Mouse (Mus musculus): ENCODE measurements at regions not wholly inside any gene's neighbourhood (a gene's known extent, or its start where the extent isn't known, plus 50 kb on each side); places are given as distances from the start of the nearest gene placed in this dataset.

- no peaks in the 10 kb centered on the region for H3K4me1 ChIP-seq (replicated peaks)
- no peaks in the 10 kb centered on the region for H3K27me3 ChIP-seq (ENCODE audit: insufficient read depth, poor library complexity, severe bottlenecking)
- DNase-seq (ENCODE audit: low spot score), result no peak
- H3K4me3 ChIP-seq, result no peak overlapping the region
- H3K36me3 ChIP-seq, result no peaks in the 10 kb centered on the region
- no peak overlapping the region for H3K27ac ChIP-seq
- WGBS, result 67% methylated on average over 3 of the region's 3 CpGs
- no peaks in the 10 kb centered on the region for H3K9me3 ChIP-seq
Observed at GRCm38 (mm10) chr4:75700780-75701378, 422.8 kb upstream of the Dmac1 start.

- no peak overlapping the region for H3K27ac ChIP-seq
- H3K36me3 ChIP-seq, result no peaks in the 10 kb centered on the region
- no peaks in the 10 kb centered on the region for H3K27me3 ChIP-seq (ENCODE audit: insufficient read depth, poor library complexity, severe bottlenecking)
- DNase-seq (ENCODE audit: low spot score), result no peak
- no peaks in the 10 kb centered on the region for H3K9me3 ChIP-seq
- 86% methylated on average over 3 of the region's 3 CpGs for WGBS
- no peaks in the 10 kb centered on the region for H3K4me1 ChIP-seq (replicated peaks)
- H3K4me3 ChIP-seq, result no peak overlapping the region
Observed at GRCm38 (mm10) chr4:75676590-75677174, 398.6 kb upstream of the Dmac1 start.

- no peak overlapping the region for H3K4me3 ChIP-seq
- no peaks in the 10 kb centered on the region for H3K27me3 ChIP-seq (ENCODE audit: insufficient read depth, poor library complexity, severe bottlenecking)
- H3K4me1 ChIP-seq (replicated peaks), result no peaks in the 10 kb centered on the region
- DNase-seq (ENCODE audit: low spot score), result no peak
- no peaks in the 10 kb centered on the region for H3K36me3 ChIP-seq
- H3K27ac ChIP-seq, result no peak overlapping the region
- no peaks in the 10 kb centered on the region for H3K9me3 ChIP-seq
Observed at GRCm38 (mm10) chr4:75641046-75641445, 362.9 kb upstream of the Dmac1 start.

GRCm38 (mm10) chr4:75636627-75637026, 358.5 kb upstream of the Dmac1 start:
- H3K27ac ChIP-seq, result no peak overlapping the region

GRCm38 (mm10) chr4:75589901-75590300, 311.8 kb upstream of the Dmac1 start:
- no peak overlapping the region for H3K4me3 ChIP-seq
- peaks cover 7% of the 10 kb centered on the region for H3K4me1 ChIP-seq (replicated peaks)
- H3K36me3 ChIP-seq, result no peaks in the 10 kb centered on the region
- DNase-seq (ENCODE audit: low spot score), result no peak
- 87% methylated on average over 3 of the region's 3 CpGs for WGBS
- no peaks in the 10 kb centered on the region for H3K9me3 ChIP-seq
- H3K27ac ChIP-seq, result no peak overlapping the region
- no peaks in the 10 kb centered on the region for H3K27me3 ChIP-seq (ENCODE audit: insufficient read depth, poor library complexity, severe bottlenecking)

More at GRCm38 (mm10) chr4:75636627-75637026, 358.5 kb upstream of the Dmac1 start:
- no peak for DNase-seq (ENCODE audit: low spot score)
- WGBS, result 84% methylated on average over 1 of the region's 1 CpGs
- Histone ChIP-seq H3K4me1 (replicated peaks) (no peaks in the 10 kb centered on the region), H3K27me3 (ENCODE audit: insufficient read depth, poor library complexity, severe bottlenecking) (no peaks in the 10 kb centered on the region), H3K9me3 (no peaks in the 10 kb centered on the region), H3K36me3 (no peaks in the 10 kb centered on the region), H3K4me3 (no peak overlapping the region)

- Histone ChIP-seq H3K27me3 (ENCODE audit: insufficient read depth, poor library complexity, severe bottlenecking) (no peaks in the 10 kb centered on the region), H3K27ac (peak overlapping the region; percentile 78), H3K36me3 (no peaks in the 10 kb centered on the region), H3K4me3 (no peak overlapping the region), H3K4me1 (replicated peaks) (peaks cover 7% of the 10 kb centered on the region), H3K9me3 (no peaks in the 10 kb centered on the region)
- WGBS, result 30% methylated on average over 6 of the region's 6 CpGs
- DNase-seq (ENCODE audit: low spot score), result peak; percentile 13
Observed at GRCm38 (mm10) chr4:75588095-75588875, 310.2 kb upstream of the Dmac1 start.

- Histone ChIP-seq H3K4me1 (replicated peaks) (no peaks in the 10 kb centered on the region), H3K36me3 (no peaks in the 10 kb centered on the region), H3K27me3 (ENCODE audit: insufficient read depth, poor library complexity, severe bottlenecking) (no peaks in the 10 kb centered on the region), H3K27ac (no peak overlapping the region), H3K9me3 (no peaks in the 10 kb centered on the region), H3K4me3 (no peak overlapping the region)
- no peak for DNase-seq (ENCODE audit: low spot score)
- WGBS, result 85% methylated on average over 1 of the region's 1 CpGs
Observed at GRCm38 (mm10) chr4:75579865-75580264, 301.8 kb upstream of the Dmac1 start.

- no peak for DNase-seq (ENCODE audit: low spot score)
- H3K27me3 ChIP-seq (ENCODE audit: insufficient read depth, poor library complexity, severe bottlenecking), result no peaks in the 10 kb centered on the region
- no peaks in the 10 kb centered on the region for H3K36me3 ChIP-seq
- H3K4me3 ChIP-seq, result no peak overlapping the region
- no peaks in the 10 kb centered on the region for H3K4me1 ChIP-seq (replicated peaks)
- no peak overlapping the region for H3K27ac ChIP-seq
- no peaks in the 10 kb centered on the region for H3K9me3 ChIP-seq
Observed at GRCm38 (mm10) chr4:75572603-75573002, 294.5 kb upstream of the Dmac1 start.

- no peak overlapping the region for H3K27ac ChIP-seq
- 88% methylated on average over 2 of the region's 2 CpGs for WGBS
- no peak for DNase-seq (ENCODE audit: low spot score)
- H3K9me3 ChIP-seq, result no peaks in the 10 kb centered on the region
- peaks cover 6% of the 10 kb centered on the region for H3K4me1 ChIP-seq (replicated peaks)
- no peaks in the 10 kb centered on the region for H3K36me3 ChIP-seq
- no peak overlapping the region for H3K4me3 ChIP-seq
- H3K27me3 ChIP-seq (ENCODE audit: insufficient read depth, poor library complexity, severe bottlenecking), result no peaks in the 10 kb centered on the region
Observed at GRCm38 (mm10) chr4:75567630-75568029, 289.5 kb upstream of the Dmac1 start.

GRCm38 (mm10) chr4:75562480-75562879, 284.4 kb upstream of the Dmac1 start:
- 8% methylated on average over 4 of the region's 4 CpGs for WGBS
- peak; percentile 6 for DNase-seq (ENCODE audit: low spot score)
- Histone ChIP-seq H3K27me3 (ENCODE audit: insufficient read depth, poor library complexity, severe bottlenecking) (no peaks in the 10 kb centered on the region), H3K27ac (0 out of 2 replicates have a peak overlapping the region, but pooled peaks have one; percentile 12), H3K36me3 (no peaks in the 10 kb centered on the region), H3K4me1 (replicated peaks) (peaks cover 17% of the 10 kb centered on the region), H3K4me3 (no peak overlapping the region), H3K9me3 (no peaks in the 10 kb centered on the region)

GRCm38 (mm10) chr4:75561792-75562191, 283.7 kb upstream of the Dmac1 start:
- H3K27ac ChIP-seq, result peak overlapping the region; percentile 23; the same call in 1 of the 2 replicates
- WGBS, result 57% methylated on average over 1 of the region's 1 CpGs

GRCm38 (mm10) chr4:75537787-75538186, 259.7 kb upstream of the Dmac1 start:
- H3K36me3 ChIP-seq, result no peaks in the 10 kb centered on the region
- H3K27ac ChIP-seq, result no peak overlapping the region
- no peak for DNase-seq (ENCODE audit: low spot score)
- no peaks in the 10 kb centered on the region for H3K27me3 ChIP-seq (ENCODE audit: insufficient read depth, poor library complexity, severe bottlenecking)
- WGBS, result 91% methylated on average over 2 of the region's 2 CpGs
- H3K9me3 ChIP-seq, result no peaks in the 10 kb centered on the region
- H3K4me1 ChIP-seq (replicated peaks), result no peaks in the 10 kb centered on the region
- no peak overlapping the region for H3K4me3 ChIP-seq

More at GRCm38 (mm10) chr4:75561792-75562191, 283.7 kb upstream of the Dmac1 start:
- no peak overlapping the region for H3K4me3 ChIP-seq
- peaks cover 17% of the 10 kb centered on the region for H3K4me1 ChIP-seq (replicated peaks)
- H3K9me3 ChIP-seq, result no peaks in the 10 kb centered on the region
- no peak for DNase-seq (ENCODE audit: low spot score)
- H3K27me3 ChIP-seq (ENCODE audit: insufficient read depth, poor library complexity, severe bottlenecking), result no peaks in the 10 kb centered on the region
- H3K36me3 ChIP-seq, result no peaks in the 10 kb centered on the region

GRCm38 (mm10) chr4:75535067-75535466, 257.0 kb upstream of the Dmac1 start:
- Histone ChIP-seq H3K36me3 (no peaks in the 10 kb centered on the region), H3K27me3 (ENCODE audit: insufficient read depth, poor library complexity, severe bottlenecking) (no peaks in the 10 kb centered on the region), H3K9me3 (no peaks in the 10 kb centered on the region), H3K4me1 (replicated peaks) (no peaks in the 10 kb centered on the region), H3K4me3 (no peak overlapping the region), H3K27ac (no peak overlapping the region)
- WGBS, result 96% methylated on average over 7 of the region's 7 CpGs
- no peak for DNase-seq (ENCODE audit: low spot score)

Data from hindbrain, embryonic 10.5 days (tissue).